Mouse (Mus musculus) ES-E14 (cell line): ENCODE results near the gene Nup133.

Source experiments
- HCFC1 ChIP-seq: IDR thresholded peaks from 2 replicates; pipeline ENCODE4 v1.6.1; 2012; ENCODE audit warnings: low read length, inconsistent platforms, borderline replicate concordance; ENCODE audit not compliant: insufficient read depth
- ZC3H11A ChIP-seq: IDR thresholded peaks from 2 replicates; pipeline ENCODE4 v1.6.1; 2012; ENCODE audit warnings: low read depth, mild to moderate bottlenecking, inconsistent platforms, low read length, borderline replicate concordance
- ZNF384 ChIP-seq: IDR thresholded peaks from 2 replicates; pipeline ENCODE4 v1.6.1; 2012; ENCODE audit warnings: low read depth, low read length, inconsistent platforms

- no peak for TF ChIP-seq ZNF384
- TF ChIP-seq HCFC1, result no peak
- no peak for TF ChIP-seq ZC3H11A
These were observed 83.3 kb downstream of the Nup133 start for GRCm38 (mm10) chr8:123865786-123866185.
